Mouse (Mus musculus) liver, embryonic 14.5 days (tissue): ENCODE data around the gene Pla2g12b.

Experiments
- CTCF ChIP-seq: IDR thresholded peaks from 2 replicates; pipeline ENCODE4 v1.5.1; 2016; ENCODE audit warnings: antibody characterized with exemption, low read depth, control low read depth
- EP300 ChIP-seq: IDR thresholded peaks from 2 replicates; pipeline ENCODE4 v1.6.1; 2016; ENCODE audit warnings: antibody characterized with exemption, low read depth

- TF ChIP-seq CTCF (no peak), EP300 (no peak)
Observed at GRCm38 (mm10) chr10:59391907-59392306, 11.6 kb upstream of the Pla2g12b start.
